Mouse (Mus musculus): ENCODE data around the gene Emilin3. TPM values are rescaled to one million over a fixed set of nuclear protein-coding genes. Genes with fewer than 3 reads are reported as not detected.

Gene Emilin3
- polyA plus RNA-seq, 1 experiment, result not detected

DNA sequence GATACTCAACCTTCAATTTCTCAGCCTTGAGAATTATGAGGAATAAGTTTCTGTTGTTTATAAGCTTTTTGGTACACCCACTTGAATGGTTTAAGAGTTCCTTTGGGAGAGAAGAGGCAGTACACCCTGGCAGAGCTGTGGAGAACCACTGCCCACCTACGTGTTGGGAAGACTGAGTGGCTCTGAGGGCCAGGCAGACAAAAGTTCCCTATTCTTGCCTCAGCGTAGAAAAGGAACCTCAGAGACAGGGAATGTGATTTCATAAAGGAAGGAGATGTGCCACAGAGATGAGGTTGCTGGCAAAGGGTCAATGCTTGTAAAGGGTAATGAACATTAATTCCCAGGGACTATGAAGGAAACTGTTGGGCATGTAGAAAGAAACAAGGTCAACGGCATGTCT lies 42.4 kb upstream of the Emilin3 start:
- H3K36me3 ChIP-seq (ENCODE audit: control insufficient read depth, insufficient read depth, low read length), result peaks cover 40% of the 10 kb centered on the region
- no peak for TF ChIP-seq CTCF (IDR thresholded peaks at IDR 0.05; ENCODE audit: extremely low read depth, insufficient read depth, insufficient read length, insufficient replicate concordance)
- no peak for TF ChIP-seq POLR2A (IDR thresholded peaks at IDR 0.05; ENCODE audit: low read depth, low read length)
- no peaks in the 10 kb centered on the region for H3K27me3 ChIP-seq (ENCODE audit: control insufficient read depth, insufficient read depth, low read length)
- 89% methylated on average over 3 of the region's 3 CpGs for WGBS
- no peak overlapping the region for H3K4me3 ChIP-seq (ENCODE audit: extremely low read depth, insufficient read depth, insufficient read length)
- no peak overlapping the region for H3K27ac ChIP-seq (ENCODE audit: insufficient read depth, low read length)
- no peaks in the 10 kb centered on the region for H3K4me1 ChIP-seq (ENCODE audit: control insufficient read depth, insufficient read depth, insufficient read length)
- DNase-seq (ENCODE audit: low read depth in 1 of 2, low spot score in 2 of 2), result no peak

DNA sequence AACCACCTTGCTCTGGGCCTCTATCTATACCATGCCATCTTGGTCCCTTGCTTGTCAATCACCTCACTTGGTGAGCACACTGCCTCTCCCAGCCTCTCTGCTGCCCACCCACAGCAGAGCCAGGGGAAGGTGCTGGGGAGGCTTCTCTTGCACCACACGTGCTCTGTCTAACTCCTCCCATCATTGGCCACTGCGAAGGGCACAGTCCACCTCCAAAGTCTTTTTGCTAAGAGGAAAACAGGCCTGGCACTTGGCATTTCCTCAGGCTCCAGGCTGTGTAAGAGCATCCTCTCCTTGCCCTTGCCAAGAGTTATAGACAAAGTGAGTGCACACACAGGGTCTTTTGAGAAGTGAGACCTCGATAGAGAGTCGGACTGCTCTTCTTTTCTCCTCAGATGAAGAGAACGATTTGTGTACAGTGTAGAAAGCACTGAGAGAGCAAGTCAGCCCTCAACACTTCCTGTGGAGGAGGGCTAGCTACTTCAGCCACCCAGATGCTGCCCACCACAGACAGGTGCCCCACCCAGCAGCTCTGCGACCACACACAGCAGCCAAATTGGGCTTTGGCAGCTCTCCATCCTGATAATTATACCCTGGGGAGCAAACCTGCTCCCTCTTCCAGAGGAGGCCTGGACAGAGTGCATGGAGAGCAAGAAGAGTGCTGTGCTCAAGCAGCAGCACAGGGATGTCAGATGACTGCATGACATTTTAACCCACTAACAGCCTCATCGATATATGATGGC lies 41.2 kb upstream of the Emilin3 start:
- TF ChIP-seq POLR2A (IDR thresholded peaks at IDR 0.05; ENCODE audit: low read depth, low read length) (no peak), CTCF (IDR thresholded peaks at IDR 0.05; ENCODE audit: extremely low read depth, insufficient read depth, insufficient read length, insufficient replicate concordance) (no peak)
- 51% methylated on average over 7 of the region's 7 CpGs for WGBS
- H3K4me3 ChIP-seq (ENCODE audit: extremely low read depth, insufficient read depth, insufficient read length), result no peak overlapping the region
- no peak for DNase-seq (ENCODE audit: low read depth in 1 of 2, low spot score in 2 of 2)
- no peak overlapping the region for H3K27ac ChIP-seq (ENCODE audit: insufficient read depth, low read length)
- no peaks in the 10 kb centered on the region for H3K27me3 ChIP-seq (ENCODE audit: control insufficient read depth, insufficient read depth, low read length)
- no peaks in the 10 kb centered on the region for H3K4me1 ChIP-seq (ENCODE audit: control insufficient read depth, insufficient read depth, insufficient read length)
- H3K36me3 ChIP-seq (ENCODE audit: control insufficient read depth, insufficient read depth, low read length), result peaks cover 43% of the 10 kb centered on the region

DNA sequence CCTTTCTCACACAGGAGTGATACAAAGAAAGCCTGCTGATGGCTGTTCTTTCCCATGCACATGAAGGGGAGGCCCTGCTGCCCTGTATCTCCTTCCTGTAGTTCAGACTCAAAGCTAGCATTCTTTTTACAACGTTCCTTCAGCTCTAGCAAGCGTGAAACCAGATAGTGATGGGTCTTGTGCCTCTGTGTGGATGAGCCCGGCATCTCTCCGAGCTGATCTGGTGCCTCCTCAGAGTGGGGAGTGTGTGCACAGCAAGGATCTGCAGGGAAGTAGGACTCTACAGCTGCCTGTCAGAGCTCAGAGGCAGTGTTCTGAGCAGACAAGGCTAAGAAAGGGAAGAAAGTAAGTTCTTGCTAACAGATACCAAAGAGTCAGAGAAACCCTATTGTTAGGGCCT lies 39.5 kb upstream of the Emilin3 start:
- TF ChIP-seq POLR2A (IDR thresholded peaks at IDR 0.05; ENCODE audit: low read depth, low read length) (no peak), CTCF (IDR thresholded peaks at IDR 0.05; ENCODE audit: extremely low read depth, insufficient read depth, insufficient read length, insufficient replicate concordance) (no peak)
- Histone ChIP-seq H3K4me1 (ENCODE audit: control insufficient read depth, insufficient read depth, insufficient read length) (no peaks in the 10 kb centered on the region), H3K27ac (ENCODE audit: insufficient read depth, low read length) (no peak overlapping the region), H3K4me3 (ENCODE audit: extremely low read depth, insufficient read depth, insufficient read length) (no peak overlapping the region), H3K36me3 (ENCODE audit: control insufficient read depth, insufficient read depth, low read length) (peaks cover 43% of the 10 kb centered on the region), H3K27me3 (ENCODE audit: control insufficient read depth, insufficient read depth, low read length) (no peaks in the 10 kb centered on the region)
- WGBS, result 85% methylated on average over 4 of the region's 4 CpGs
- no peak for DNase-seq (ENCODE audit: low read depth in 1 of 2, low spot score in 2 of 2)

DNA sequence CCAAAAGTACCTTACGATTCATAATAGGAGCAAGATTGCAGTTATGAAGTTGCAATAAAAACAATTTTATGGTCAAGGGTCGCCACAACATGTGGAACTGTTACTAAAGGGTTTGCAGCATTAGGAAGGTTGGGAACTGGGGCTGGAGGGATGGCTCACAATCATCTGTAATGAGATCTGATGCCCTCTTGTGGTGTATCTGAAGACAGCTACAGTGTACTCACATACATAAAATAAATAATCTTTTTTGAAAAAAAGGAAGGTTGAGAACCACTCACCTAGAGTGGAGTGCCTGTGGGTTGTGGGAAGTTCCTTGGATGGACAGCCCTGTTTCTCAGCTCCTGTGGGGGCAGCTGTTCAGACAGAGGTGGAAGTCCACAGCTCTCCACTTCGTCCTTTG lies 30.3 kb upstream of the Emilin3 start:
- no peaks in the 10 kb centered on the region for H3K36me3 ChIP-seq (ENCODE audit: control insufficient read depth, insufficient read depth, low read length)
- no peak for DNase-seq (ENCODE audit: low read depth in 1 of 2, low spot score in 2 of 2)
- H3K4me3 ChIP-seq (ENCODE audit: extremely low read depth, insufficient read depth, insufficient read length), result no peak overlapping the region
- H3K27me3 ChIP-seq (ENCODE audit: control insufficient read depth, insufficient read depth, low read length), result no peaks in the 10 kb centered on the region
- H3K27ac ChIP-seq (ENCODE audit: insufficient read depth, low read length), result no peak overlapping the region
- TF ChIP-seq POLR2A (IDR thresholded peaks at IDR 0.05; ENCODE audit: low read depth, low read length), result no peak
- no peak for TF ChIP-seq CTCF (IDR thresholded peaks at IDR 0.05; ENCODE audit: extremely low read depth, insufficient read depth, insufficient read length, insufficient replicate concordance)
- 65% methylated on average over 3 of the region's 3 CpGs for WGBS
- no peaks in the 10 kb centered on the region for H3K4me1 ChIP-seq (ENCODE audit: control insufficient read depth, insufficient read depth, insufficient read length)

DNA sequence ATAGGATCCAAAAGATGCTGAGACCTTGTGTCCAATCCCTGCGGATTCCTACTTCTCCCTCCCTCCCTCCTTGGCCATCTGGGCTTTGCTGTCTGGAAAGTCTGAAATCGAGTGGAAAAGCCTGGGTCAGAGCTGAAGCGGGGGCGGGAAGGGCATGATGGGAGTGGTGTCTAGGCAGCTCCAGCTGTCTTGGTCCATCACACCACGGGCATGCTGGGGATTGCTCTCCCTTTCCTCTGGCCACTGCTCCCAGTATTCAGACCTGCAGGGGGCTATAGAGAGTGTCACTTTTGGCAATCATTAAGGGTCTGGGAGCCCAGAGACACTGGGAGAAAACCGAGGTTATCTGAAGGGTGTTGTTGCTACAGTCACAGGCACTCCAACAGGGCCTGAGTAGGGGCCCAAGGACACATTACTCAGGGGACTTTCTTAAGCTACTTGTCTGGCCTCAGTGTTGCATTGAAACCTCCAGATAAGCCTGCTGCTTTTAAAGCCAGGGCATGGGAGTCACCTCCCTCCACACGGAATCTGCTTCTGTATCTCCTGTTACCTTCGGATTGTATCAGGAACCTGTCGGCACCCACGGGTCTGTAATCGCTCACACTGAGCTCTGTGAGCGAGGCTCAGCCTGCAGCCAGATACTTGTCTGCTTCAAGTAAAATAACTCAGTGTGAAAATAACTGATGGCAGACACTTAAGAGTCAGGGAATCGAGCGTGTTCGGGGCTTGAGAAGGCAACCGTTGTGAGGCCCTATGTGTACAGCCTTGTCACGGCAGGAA lies 29.0 kb upstream of the Emilin3 start:
- no peak for TF ChIP-seq POLR2A (IDR thresholded peaks at IDR 0.05; ENCODE audit: low read depth, low read length)
- no peak for TF ChIP-seq CTCF (IDR thresholded peaks at IDR 0.05; ENCODE audit: extremely low read depth, insufficient read depth, insufficient read length, insufficient replicate concordance)
- WGBS, result 81% methylated on average over 17 of the region's 17 CpGs

DNA sequence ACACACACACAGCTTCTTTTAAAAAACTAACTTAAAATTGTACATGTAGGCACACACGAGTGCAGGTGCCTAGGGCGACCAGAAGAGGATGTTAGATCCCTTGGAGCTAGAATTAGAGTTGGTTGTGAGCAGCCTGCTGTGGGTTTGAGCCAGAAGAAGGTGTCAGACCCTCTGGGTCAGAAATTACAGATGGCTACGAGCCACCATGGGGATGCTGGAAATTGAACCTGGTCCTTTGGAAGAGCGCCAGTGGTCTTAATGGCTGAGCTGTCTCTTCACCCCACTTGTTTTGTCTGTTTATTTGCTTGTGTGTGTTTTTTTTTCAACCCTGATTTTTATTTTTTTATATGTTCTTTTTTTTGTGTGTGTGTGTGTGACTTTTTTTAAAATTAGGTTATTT lies 22.3 kb upstream of the Emilin3 start:
- Histone ChIP-seq H3K4me3 (ENCODE audit: extremely low read depth, insufficient read depth, insufficient read length) (no peak overlapping the region), H3K4me1 (ENCODE audit: control insufficient read depth, insufficient read depth, insufficient read length) (no peaks in the 10 kb centered on the region), H3K27me3 (ENCODE audit: control insufficient read depth, insufficient read depth, low read length) (no peaks in the 10 kb centered on the region), H3K27ac (ENCODE audit: insufficient read depth, low read length) (no peak overlapping the region), H3K36me3 (ENCODE audit: control insufficient read depth, insufficient read depth, low read length) (no peaks in the 10 kb centered on the region)
- WGBS, result 74% methylated on average over 4 of the region's 4 CpGs
- no peak for DNase-seq (ENCODE audit: low read depth in 1 of 2, low spot score in 2 of 2)
- TF ChIP-seq POLR2A (IDR thresholded peaks at IDR 0.05; ENCODE audit: low read depth, low read length), result no peak
- no peak for TF ChIP-seq CTCF (IDR thresholded peaks at IDR 0.05; ENCODE audit: extremely low read depth, insufficient read depth, insufficient read length, insufficient replicate concordance)

More for the DNA sequence above, 29.0 kb upstream of the Emilin3 start:
- Histone ChIP-seq H3K27me3 (ENCODE audit: control insufficient read depth, insufficient read depth, low read length) (no peaks in the 10 kb centered on the region), H3K4me3 (ENCODE audit: extremely low read depth, insufficient read depth, insufficient read length) (no peak overlapping the region), H3K36me3 (ENCODE audit: control insufficient read depth, insufficient read depth, low read length) (no peaks in the 10 kb centered on the region), H3K4me1 (ENCODE audit: control insufficient read depth, insufficient read depth, insufficient read length) (no peaks in the 10 kb centered on the region), H3K27ac (ENCODE audit: insufficient read depth, low read length) (no peak overlapping the region)
- no peak for DNase-seq (ENCODE audit: low read depth in 1 of 2, low spot score in 2 of 2)

DNA sequence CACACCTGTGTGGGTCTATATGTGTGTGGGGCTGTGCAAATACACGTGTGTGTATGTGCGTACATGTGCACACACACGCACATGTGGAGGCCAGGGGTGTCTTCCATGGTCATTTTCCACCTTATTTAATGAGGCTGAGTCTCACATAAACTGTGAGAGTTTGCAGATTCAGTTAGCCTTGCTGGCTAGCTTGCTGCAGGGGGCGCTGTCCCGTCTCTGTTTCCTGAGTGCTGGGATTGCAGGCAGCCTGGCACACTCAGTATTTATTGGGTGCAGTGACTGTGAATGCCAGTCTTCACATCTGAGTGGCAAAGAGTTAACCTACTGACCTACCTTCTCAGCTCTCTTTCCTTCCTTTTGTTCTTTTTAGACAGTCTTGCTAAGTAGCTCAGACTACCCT lies 21.8 kb upstream of the Emilin3 start:
- no peak for DNase-seq (ENCODE audit: low read depth in 1 of 2, low spot score in 2 of 2)
- Histone ChIP-seq H3K27me3 (ENCODE audit: control insufficient read depth, insufficient read depth, low read length) (no peaks in the 10 kb centered on the region), H3K36me3 (ENCODE audit: control insufficient read depth, insufficient read depth, low read length) (no peaks in the 10 kb centered on the region), H3K4me1 (ENCODE audit: control insufficient read depth, insufficient read depth, insufficient read length) (no peaks in the 10 kb centered on the region), H3K4me3 (ENCODE audit: extremely low read depth, insufficient read depth, insufficient read length) (no peak overlapping the region), H3K27ac (ENCODE audit: insufficient read depth, low read length) (no peak overlapping the region)
- 78% methylated on average over 5 of the region's 5 CpGs for WGBS
- TF ChIP-seq CTCF (IDR thresholded peaks at IDR 0.05; ENCODE audit: extremely low read depth, insufficient read depth, insufficient read length, insufficient replicate concordance) (no peak), POLR2A (IDR thresholded peaks at IDR 0.05; ENCODE audit: low read depth, low read length) (no peak)
